Mouse (Mus musculus): ENCODE results near the gene Capza1. TPM values are rescaled to one million over a fixed set of nuclear protein-coding genes. Genes with fewer than 3 reads are reported as not detected.
A peak's percentile ranks its signal among the peaks of the same experiment; 100 is the strongest.

Capza1 gene
- polyA plus RNA-seq, 1 experiment, result 53.7 TPM

DNA sequence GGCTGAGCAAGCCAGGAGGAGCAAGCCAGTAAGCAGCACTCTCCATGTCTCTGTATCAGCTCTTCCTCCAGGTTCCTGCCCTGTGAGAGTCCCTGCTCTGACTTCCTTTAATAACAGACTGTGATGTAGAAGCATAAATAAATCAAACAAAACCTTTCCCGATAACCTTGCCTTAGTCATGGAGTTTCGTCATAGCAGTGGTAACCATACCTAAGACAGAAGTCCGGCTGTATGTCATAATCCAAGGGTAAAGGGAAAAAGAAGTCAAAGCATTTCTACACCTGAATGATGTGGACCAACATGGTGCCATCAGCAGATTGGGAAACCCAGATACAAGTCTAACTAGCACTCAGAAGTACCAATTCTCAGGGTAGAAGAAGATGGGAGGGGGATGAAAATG lies 28.5 kb downstream of the Capza1 start:
- Histone ChIP-seq H3K4me3 (replicated peaks; ENCODE audit: insufficient read depth, low read depth, low read length) (no peak overlapping the region), H3K4me1 (ENCODE audit: control insufficient read depth, insufficient read depth, low read length) (no peaks in the 10 kb centered on the region; the same call in 1 of the 2 replicates), H3K27me3 (ENCODE audit: control insufficient read depth, insufficient read depth, low read length) (no peaks in the 10 kb centered on the region; the same call in 1 of the 2 replicates), H3K27ac (ENCODE audit: insufficient read depth, low read length) (no peak overlapping the region)
- DNase-seq, result no peak
- TF ChIP-seq CTCF (IDR thresholded peaks at IDR 0.05; ENCODE audit: borderline replicate concordance, insufficient read depth, low read depth, low read length), result no peak
- no peak for TF ChIP-seq POLR2A (IDR thresholded peaks at IDR 0.05; ENCODE audit: borderline replicate concordance, insufficient read depth, low read length)
- WGBS, result 98% methylated on average over 3 of the region's 3 CpGs

DNA sequence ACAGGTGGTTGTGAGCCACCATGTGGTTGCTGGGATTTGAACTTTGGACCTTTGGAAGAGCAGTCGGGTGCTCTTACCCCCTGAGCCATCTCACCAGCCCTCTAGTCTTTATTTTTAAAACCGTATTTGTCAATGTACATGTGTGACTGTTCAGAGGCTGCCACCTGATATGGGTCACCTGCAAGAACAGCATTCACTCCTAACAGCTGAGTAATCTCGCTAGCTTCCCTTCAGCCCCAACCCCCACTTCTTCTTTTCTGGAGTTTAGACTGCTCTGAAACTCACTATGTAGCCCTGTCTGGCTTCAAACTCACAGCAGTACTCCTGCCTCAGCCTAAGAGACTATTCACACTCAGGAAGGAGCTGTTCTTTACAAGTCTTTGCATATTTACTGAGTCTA lies 41.9 kb downstream of the Capza1 start:
- no peak overlapping the region for H3K4me3 ChIP-seq (replicated peaks; ENCODE audit: insufficient read depth, low read depth, low read length)
- DNase-seq, result no peak
- no peak overlapping the region for H3K27ac ChIP-seq (ENCODE audit: insufficient read depth, low read length)
- no peaks in the 10 kb centered on the region for H3K27me3 ChIP-seq (ENCODE audit: control insufficient read depth, insufficient read depth, low read length)
- TF ChIP-seq POLR2A (IDR thresholded peaks at IDR 0.05; ENCODE audit: borderline replicate concordance, insufficient read depth, low read length), result no peak
- TF ChIP-seq CTCF (IDR thresholded peaks at IDR 0.05; ENCODE audit: borderline replicate concordance, insufficient read depth, low read depth, low read length), result no peak
- no peaks in the 10 kb centered on the region for H3K4me1 ChIP-seq (ENCODE audit: control insufficient read depth, insufficient read depth, low read length)
- 87% methylated on average over 3 of the region's 3 CpGs for WGBS

DNA sequence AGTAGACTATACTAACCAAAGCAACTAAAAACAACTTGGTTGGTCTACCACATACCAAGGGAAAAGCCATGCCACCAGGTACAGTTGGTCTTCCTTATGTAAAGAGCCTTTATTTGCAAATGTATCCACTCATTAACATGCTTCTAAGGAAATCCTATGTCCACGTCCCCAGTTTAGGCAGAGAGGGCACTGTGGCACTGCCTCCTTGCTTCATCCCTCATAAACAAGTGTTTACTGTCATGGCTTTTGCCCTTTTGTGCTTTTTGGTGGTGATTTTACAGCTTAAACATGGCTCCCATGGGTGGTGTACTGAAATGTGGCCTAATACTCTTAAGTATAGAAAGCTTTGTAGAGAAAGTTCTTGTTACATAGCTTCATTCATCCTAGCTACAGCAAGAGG lies 43.9 kb downstream of the Capza1 start:
- no peak for DNase-seq
- Histone ChIP-seq H3K4me3 (replicated peaks; ENCODE audit: insufficient read depth, low read depth, low read length) (no peak overlapping the region), H3K4me1 (ENCODE audit: control insufficient read depth, insufficient read depth, low read length) (no peaks in the 10 kb centered on the region), H3K27me3 (ENCODE audit: control insufficient read depth, insufficient read depth, low read length) (no peaks in the 10 kb centered on the region), H3K27ac (ENCODE audit: insufficient read depth, low read length) (no peak overlapping the region)
- WGBS, result 55% methylated on average over 1 of the region's 1 CpGs
- TF ChIP-seq CTCF (IDR thresholded peaks at IDR 0.05; ENCODE audit: borderline replicate concordance, insufficient read depth, low read depth, low read length) (no peak), POLR2A (IDR thresholded peaks at IDR 0.05; ENCODE audit: borderline replicate concordance, insufficient read depth, low read length) (no peak)

DNA sequence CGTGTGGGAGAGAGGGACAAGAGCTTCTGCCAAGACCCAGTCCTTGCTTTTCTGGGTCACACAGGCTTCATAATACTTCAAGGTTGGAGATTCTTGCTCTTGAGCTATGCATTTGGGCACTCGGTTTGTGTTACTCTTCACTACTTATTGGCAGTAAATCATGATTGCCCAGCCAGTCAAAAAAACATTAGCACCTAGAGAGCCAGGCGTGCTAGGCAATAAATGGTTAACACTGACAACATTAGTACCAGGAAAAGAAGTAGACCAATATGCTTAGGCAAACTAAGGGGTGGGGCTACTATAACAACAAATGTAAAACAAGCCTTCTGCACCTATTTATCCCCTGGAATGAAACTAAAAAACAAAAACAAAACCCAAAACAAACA lies 45.6 kb downstream of the Capza1 start:
- Histone ChIP-seq H3K4me3 (replicated peaks; ENCODE audit: insufficient read depth, low read depth, low read length) (no peak overlapping the region), H3K27me3 (ENCODE audit: control insufficient read depth, insufficient read depth, low read length) (no peaks in the 10 kb centered on the region), H3K27ac (ENCODE audit: insufficient read depth, low read length) (no peak overlapping the region), H3K4me1 (ENCODE audit: control insufficient read depth, insufficient read depth, low read length) (no peaks in the 10 kb centered on the region)
- no peak for TF ChIP-seq CTCF (IDR thresholded peaks at IDR 0.05; ENCODE audit: borderline replicate concordance, insufficient read depth, low read depth, low read length)
- no peak for DNase-seq
- 18% methylated on average over 3 of the region's 3 CpGs for WGBS

DNA sequence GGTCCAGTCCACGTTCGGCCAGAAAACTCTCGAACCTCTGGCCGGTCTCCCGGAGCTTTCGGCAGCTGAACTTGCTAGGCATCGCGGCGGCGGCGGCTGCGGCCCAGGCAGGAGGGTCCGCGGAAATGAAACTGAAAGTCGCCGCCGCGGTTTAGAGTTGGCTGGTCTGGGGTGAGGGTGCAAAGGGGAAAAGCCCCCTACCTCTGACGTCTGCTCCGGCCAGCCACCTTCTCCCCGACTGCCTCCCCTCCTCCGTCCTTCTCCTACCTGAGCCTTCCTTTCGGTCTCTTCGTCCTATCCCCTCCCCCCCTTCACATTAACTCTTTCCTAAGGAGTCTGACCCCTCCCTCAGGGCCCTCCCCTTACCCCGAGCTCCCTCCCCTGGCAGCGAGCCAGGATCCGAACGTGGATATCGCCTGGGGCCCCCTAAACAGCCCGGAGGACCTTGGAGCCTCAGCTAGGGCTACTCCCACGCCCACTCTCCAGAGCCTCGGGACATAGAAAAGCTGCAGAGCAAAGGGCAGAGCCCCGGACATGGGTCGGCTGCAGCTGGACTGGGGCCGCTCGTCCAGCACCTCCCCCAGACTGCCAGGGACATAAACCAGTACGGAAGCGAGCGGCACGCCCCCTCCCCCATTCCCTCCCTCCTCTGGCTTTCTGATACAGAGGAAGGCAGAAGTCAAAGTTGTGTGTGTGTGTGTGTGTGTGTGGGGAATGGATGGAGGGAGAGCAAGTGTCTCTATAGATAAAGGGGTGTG lies 46.1 kb downstream of the Capza1 start, which contains the start of gene Mov10:
Gene Mov10, minus strand, starts transcription at position 573 of the 758 bp plus-strand sequence.
- Histone ChIP-seq H3K4me1 (ENCODE audit: control insufficient read depth, insufficient read depth, low read length) (no peaks in the 10 kb centered on the region), H3K27me3 (ENCODE audit: control insufficient read depth, insufficient read depth, low read length) (no peaks in the 10 kb centered on the region), H3K27ac (ENCODE audit: insufficient read depth, low read length) (no peak within 1 kb of the TSS), H3K4me3 (replicated peaks; ENCODE audit: insufficient read depth, low read depth, low read length) (peak within 1 kb of the TSS; percentile 66)
- DNase-seq, result peak; percentile 23 to 34
- WGBS, result under 1% methylated on average over 40 of the region's 40 CpGs
- no peak for TF ChIP-seq POLR2A (IDR thresholded peaks at IDR 0.05; ENCODE audit: borderline replicate concordance, insufficient read depth, low read length)
- no peak for TF ChIP-seq CTCF (IDR thresholded peaks at IDR 0.05; ENCODE audit: borderline replicate concordance, insufficient read depth, low read depth, low read length)

DNA sequence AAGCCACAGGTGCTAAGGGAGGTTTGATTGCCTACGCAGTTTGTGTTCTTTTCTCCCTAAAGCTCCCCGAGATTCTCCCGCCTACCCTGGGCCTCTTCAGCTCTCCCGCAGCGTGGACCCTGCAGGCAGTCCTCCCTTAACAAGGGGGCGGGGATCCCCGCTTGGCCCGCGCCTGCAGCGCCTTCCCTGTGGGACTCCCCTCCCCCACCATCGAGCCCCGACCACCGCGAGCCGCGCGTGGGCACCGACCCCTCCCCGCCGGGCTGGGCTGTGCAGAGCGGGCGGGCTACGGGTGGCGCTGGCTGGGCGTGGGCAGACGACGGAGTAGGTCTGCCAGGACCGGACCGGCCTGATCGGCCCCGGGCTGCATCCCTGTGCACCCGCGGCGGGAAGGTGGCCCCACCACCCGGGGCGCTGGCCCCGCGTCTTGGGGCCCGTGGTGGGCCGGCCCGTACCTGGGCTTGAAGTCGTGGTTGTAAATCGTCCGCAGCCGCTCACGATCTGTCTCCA lies 46.8 kb downstream of the Capza1 start:
- no peaks in the 10 kb centered on the region for H3K27me3 ChIP-seq (ENCODE audit: control insufficient read depth, insufficient read depth, low read length)
- peak overlapping the region; percentile 66 for H3K4me3 ChIP-seq (replicated peaks; ENCODE audit: insufficient read depth, low read depth, low read length)
- peak; percentile 25 to 48 for DNase-seq
- TF ChIP-seq CTCF (IDR thresholded peaks at IDR 0.05; ENCODE audit: borderline replicate concordance, insufficient read depth, low read depth, low read length), result no peak
- TF ChIP-seq POLR2A (IDR thresholded peaks at IDR 0.05; ENCODE audit: borderline replicate concordance, insufficient read depth, low read length), result no peak
- H3K27ac ChIP-seq (ENCODE audit: insufficient read depth, low read length), result no peak overlapping the region
- WGBS, result 2% methylated on average over 46 of the region's 46 CpGs
- no peaks in the 10 kb centered on the region for H3K4me1 ChIP-seq (ENCODE audit: control insufficient read depth, insufficient read depth, low read length)

DNA sequence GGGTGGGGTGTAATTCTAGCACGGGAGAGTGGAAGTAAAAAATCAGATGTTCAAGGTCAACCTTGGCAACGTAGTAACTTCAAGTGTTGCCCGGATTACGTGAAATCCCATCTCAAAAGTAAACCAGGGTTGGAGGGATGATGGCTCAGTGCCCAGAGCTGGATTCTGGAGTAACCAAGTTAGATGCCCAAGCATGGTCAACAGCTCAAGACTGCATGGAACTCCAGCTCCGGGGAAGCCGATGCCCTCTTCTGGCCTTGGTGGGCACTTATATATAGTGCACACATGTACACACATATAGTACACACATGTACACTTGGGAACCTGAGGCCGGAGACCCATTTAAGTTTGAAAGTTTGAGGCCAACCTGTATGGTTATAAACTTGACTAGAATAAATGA lies 48.2 kb downstream of the Capza1 start:
- Histone ChIP-seq H3K27ac (ENCODE audit: insufficient read depth, low read length) (no peak overlapping the region), H3K4me3 (replicated peaks; ENCODE audit: insufficient read depth, low read depth, low read length) (no peak overlapping the region), H3K4me1 (ENCODE audit: control insufficient read depth, insufficient read depth, low read length) (no peaks in the 10 kb centered on the region), H3K27me3 (ENCODE audit: control insufficient read depth, insufficient read depth, low read length) (no peaks in the 10 kb centered on the region)
- TF ChIP-seq POLR2A (IDR thresholded peaks at IDR 0.05; ENCODE audit: borderline replicate concordance, insufficient read depth, low read length) (no peak), CTCF (IDR thresholded peaks at IDR 0.05; ENCODE audit: borderline replicate concordance, insufficient read depth, low read depth, low read length) (no peak)
- WGBS, result 95% methylated on average over 7 of the region's 7 CpGs
- DNase-seq, result no peak

DNA sequence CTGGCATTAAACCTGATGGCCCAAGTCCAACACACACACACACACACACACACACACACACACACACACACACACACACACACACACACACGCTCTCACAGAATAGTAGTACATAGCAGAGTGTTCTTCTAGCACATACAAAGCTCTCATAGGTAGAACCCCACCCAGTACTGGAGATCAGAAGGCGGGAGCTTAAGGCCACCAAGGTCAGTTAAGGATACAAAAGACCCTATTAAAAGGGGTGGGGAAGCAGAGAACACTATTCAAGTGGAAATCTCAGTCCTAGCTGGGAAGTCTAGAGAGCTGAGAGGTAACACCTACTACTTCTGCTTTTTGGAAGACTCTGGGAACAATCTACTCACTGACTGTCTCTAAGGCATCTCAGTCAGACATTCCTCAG lies 49.0 kb downstream of the Capza1 start:
- Histone ChIP-seq H3K27me3 (ENCODE audit: control insufficient read depth, insufficient read depth, low read length) (no peaks in the 10 kb centered on the region), H3K4me1 (ENCODE audit: control insufficient read depth, insufficient read depth, low read length) (no peaks in the 10 kb centered on the region), H3K27ac (ENCODE audit: insufficient read depth, low read length) (no peak overlapping the region), H3K4me3 (replicated peaks; ENCODE audit: insufficient read depth, low read depth, low read length) (no peak overlapping the region)
- DNase-seq, result no peak
- WGBS, result 100% methylated on average over 2 of the region's 2 CpGs
- TF ChIP-seq CTCF (IDR thresholded peaks at IDR 0.05; ENCODE audit: borderline replicate concordance, insufficient read depth, low read depth, low read length) (no peak), POLR2A (IDR thresholded peaks at IDR 0.05; ENCODE audit: borderline replicate concordance, insufficient read depth, low read length) (no peak)
